Mouse (Mus musculus): ENCODE results near the gene AI661453.

DNA sequence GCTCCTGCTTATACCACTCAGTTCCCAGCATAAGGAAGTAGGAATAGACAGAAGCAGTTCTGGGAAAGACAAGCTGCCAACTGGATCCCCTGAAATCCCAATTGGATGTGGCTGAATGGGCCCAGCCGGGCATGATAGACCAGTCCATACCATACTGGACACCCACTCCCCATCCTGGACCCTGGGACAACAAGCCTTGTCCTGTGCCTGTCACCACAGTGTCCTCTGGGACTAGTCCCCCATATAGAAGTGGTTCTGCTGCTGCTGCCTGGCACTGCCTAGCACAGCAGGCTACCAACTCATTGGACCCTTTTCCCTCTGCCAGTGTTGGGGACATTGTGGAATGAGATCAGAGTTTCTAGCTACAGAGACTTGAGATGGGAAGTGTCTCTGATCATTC lies 69.6 kb downstream of the AI661453 start:
- no peak for TF ChIP-seq CTCF (IDR thresholded peaks at IDR 0.05; ENCODE audit: borderline replicate concordance, insufficient read depth, low read depth, low read length)
- TF ChIP-seq POLR2A (IDR thresholded peaks at IDR 0.05; ENCODE audit: borderline replicate concordance, insufficient read depth, low read length) = no peak
